Comparison of ENCODE assay signal across 17 mouse cellular contexts in the genomic region with DNA sequence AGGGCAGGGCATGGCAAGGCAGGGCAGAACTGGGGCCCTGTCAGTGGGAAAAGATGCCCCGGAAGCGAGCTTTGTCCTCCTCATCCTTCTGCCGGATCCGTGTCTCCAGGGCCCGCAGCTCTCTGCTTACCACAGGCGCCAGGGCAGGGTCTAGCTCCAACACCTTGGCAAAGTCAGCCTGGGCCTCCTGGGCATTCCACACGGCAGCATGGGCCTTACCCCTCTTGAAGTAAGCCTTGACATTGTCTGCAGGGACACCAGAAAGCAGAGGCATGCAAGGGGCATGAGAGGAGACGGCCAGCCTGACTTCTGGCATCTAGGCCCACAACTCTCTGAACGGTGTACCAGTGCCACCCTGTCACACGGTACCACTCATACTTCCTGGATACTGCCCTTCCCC. TPM values are rescaled to one million over a fixed set of nuclear protein-coding genes. Genes with fewer than 3 reads are reported as not detected.
DNase-seq lines count a peak whose midpoint lies in the region; ATAC-seq and TF ChIP-seq lines count a peak whose summit lies in the region.
"Had no signal": no experiment of that assay in that cellular context is flagged by ENCODE, and none has a peak within 500 bp of the region (broad histone marks: within the 10 kb centered on the region; RNA-seq: fewer than 3 reads in every experiment).

No protein-coding gene starts in this region.

- DNase-seq in cerebellum, adult 2 months = no peak
- no peak for DNase-seq in cerebellum, adult 9-10 months
- peak; percentile 13 for DNase-seq in kidney, postnatal 10 days
- DNase-seq in kidney, postnatal 14 days = no peak
- peak; percentile 1 for DNase-seq in A20 (ENCODE audit: low read depth, low spot score)
- no peak for DNase-seq in midbrain, embryonic 11.5 days (ENCODE audit: low spot score, missing footprints)
- DNase-seq in right cerebral cortex, adult 2 months (ENCODE audit: low spot score in 2 of 2) = no peak
- DNase-seq: cerebellum, adult 11 months had no signal

- H3K4me3 ChIP-seq in cerebellum, adult 2 months (replicated peaks; ENCODE audit: insufficient read depth, low read depth, low read length) = no peak overlapping the region
- no peak overlapping the region for H3K4me3 ChIP-seq in limb, embryonic 13.5 days
- no peak overlapping the region for H3K4me3 ChIP-seq in midbrain, embryonic 11.5 days (ENCODE audit: low read depth, low read length)
- H3K4me3 ChIP-seq: embryonic facial prominence, embryonic 12.5 days; hindbrain, embryonic 13.5 days; neural tube, embryonic 12.5 days had no signal

- TF ChIP-seq POLR2A in cerebellum, adult 2 months (IDR thresholded peaks at IDR 0.05; ENCODE audit: borderline replicate concordance, insufficient read depth, low read length) = no peak

- H3K27ac ChIP-seq in cerebellum, adult 2 months (ENCODE audit: insufficient read depth, low read length) = peak overlapping the region; percentile 82
- H3K27ac ChIP-seq in limb, embryonic 13.5 days = peak overlapping the region; percentile 69; the same call in 1 of the 2 replicates
- H3K27ac ChIP-seq in midbrain, embryonic 11.5 days (ENCODE audit: low read depth, low read length) = no peak overlapping the region
- H3K27ac ChIP-seq: embryonic facial prominence, embryonic 12.5 days; hindbrain, embryonic 13.5 days; neural tube, embryonic 12.5 days; stomach, postnatal 0 days had no signal

- ATAC-seq in limb, embryonic 13.5 days (ENCODE audit: low FRiP score, low read depth) = no peak
- no peak for ATAC-seq in midbrain, embryonic 11.5 days (ENCODE audit: low FRiP score)
- ATAC-seq: forebrain, embryonic 16.5 days had no signal

- WGBS in cerebellum, adult 2 months = 34% methylated on average over 10 of the region's 10 CpGs
- 92% methylated on average over 10 of the region's 10 CpGs for WGBS in limb, embryonic 13.5 days
- 92% methylated on average over 10 of the region's 10 CpGs for WGBS in midbrain, embryonic 11.5 days

- H3K4me2 ChIP-seq in limb, embryonic 13.5 days (replicated peaks) = no peak overlapping the region
- H3K4me2 ChIP-seq in midbrain, embryonic 11.5 days = no peak overlapping the region
- H3K4me2 ChIP-seq: embryonic facial prominence, embryonic 12.5 days; hindbrain, embryonic 13.5 days; neural tube, embryonic 12.5 days had no signal

- H3K4me1 ChIP-seq in cerebellum, adult 2 months (ENCODE audit: control insufficient read depth, insufficient read depth, low read length) = peaks cover 51% of the 10 kb centered on the region
- H3K4me1 ChIP-seq in limb, embryonic 13.5 days = peaks cover 20% of the 10 kb centered on the region
- no peaks in the 10 kb centered on the region for H3K4me1 ChIP-seq in midbrain, embryonic 11.5 days (ENCODE audit: control insufficient read depth, insufficient read depth, low read length)
- H3K4me1 ChIP-seq: hindbrain, embryonic 13.5 days; neural tube, embryonic 12.5 days had no signal

- H3K9me3 ChIP-seq in limb, embryonic 13.5 days = no peaks in the 10 kb centered on the region
- H3K9me3 ChIP-seq in midbrain, embryonic 11.5 days (ENCODE audit: control insufficient read depth, low read length) = no peaks in the 10 kb centered on the region
- H3K9me3 ChIP-seq: embryonic facial prominence, embryonic 12.5 days; hindbrain, embryonic 13.5 days; neural tube, embryonic 12.5 days had no signal

- peaks cover 75% of the 10 kb centered on the region for H3K36me3 ChIP-seq in limb, embryonic 13.5 days
- H3K36me3 ChIP-seq in midbrain, embryonic 11.5 days (ENCODE audit: control insufficient read depth, insufficient read depth, low read length) = peaks cover 5% of the 10 kb centered on the region

- H3K27me3 ChIP-seq in cerebellum, adult 2 months (ENCODE audit: control insufficient read depth, insufficient read depth, low read length) = no peaks in the 10 kb centered on the region
- no peaks in the 10 kb centered on the region for H3K27me3 ChIP-seq in limb, embryonic 13.5 days
- no peaks in the 10 kb centered on the region for H3K27me3 ChIP-seq in midbrain, embryonic 11.5 days (ENCODE audit: control insufficient read depth, insufficient read depth, low read length)
- H3K27me3 ChIP-seq: embryonic facial prominence, embryonic 12.5 days; hindbrain, embryonic 13.5 days; neural tube, embryonic 12.5 days had no signal

- no peak for TF ChIP-seq CTCF in cerebellum, adult 2 months (IDR thresholded peaks at IDR 0.05; ENCODE audit: borderline replicate concordance, insufficient read depth, low read depth, low read length)

- 0 out of 2 replicates have a peak overlapping the region, but pooled peaks have one; percentile 25 for H3K9ac ChIP-seq in limb, embryonic 13.5 days
- no peak overlapping the region for H3K9ac ChIP-seq in midbrain, embryonic 11.5 days (ENCODE audit: low read length)
- H3K9ac ChIP-seq: embryonic facial prominence, embryonic 12.5 days; hindbrain, embryonic 13.5 days; neural tube, embryonic 12.5 days had no signal

RNA-seq across cellular contexts. Expression of a gene that starts 11.1 kb away (rescaled TPM):
- 207 and 209 TPM in 2 replicates for polyA plus RNA-seq in cerebellum, adult 2 months (2012; rRNA removed)
- 98.5 and 105 TPM in 2 replicates for polyA plus RNA-seq in limb, embryonic 13.5 days (2015; fragmentation: Nextera tagmentation; extraction: Ambion mirVana)
- polyA plus RNA-seq in midbrain, embryonic 11.5 days (2014; fragmentation: Nextera tagmentation; extraction: Ambion mirVana) = 54.9 and 58.9 TPM in 2 replicates

RNA-seq across cellular contexts. Expression of a gene that starts 14.8 kb away (rescaled TPM):
- polyA plus RNA-seq in cerebellum, adult 2 months (2012; rRNA removed) = 568 and 602 TPM in 2 replicates
- polyA plus RNA-seq in limb, embryonic 13.5 days (2015; fragmentation: Nextera tagmentation; extraction: Ambion mirVana) = 6.6 and 7.3 TPM in 2 replicates
- 11.2 and 11.3 TPM in 2 replicates for polyA plus RNA-seq in midbrain, embryonic 11.5 days (2014; fragmentation: Nextera tagmentation; extraction: Ambion mirVana)

RNA-seq across cellular contexts. Expression of a gene that starts 17.6 kb away (rescaled TPM):
- 88.7 and 97.0 TPM in 2 replicates for polyA plus RNA-seq in cerebellum, adult 2 months (2012; rRNA removed)
- 56.8 TPM in 2 replicates for polyA plus RNA-seq in limb, embryonic 13.5 days (2015; fragmentation: Nextera tagmentation; extraction: Ambion mirVana)
- 60.8 and 73.5 TPM in 2 replicates for polyA plus RNA-seq in midbrain, embryonic 11.5 days (2014; fragmentation: Nextera tagmentation; extraction: Ambion mirVana)

RNA-seq across cellular contexts. Expression of a gene that starts 25.0 kb away (rescaled TPM):
- polyA plus RNA-seq in cerebellum, adult 2 months (2012; rRNA removed) = 0.11 and 0.13 TPM in 2 replicates
- polyA plus RNA-seq in limb, embryonic 13.5 days (2015; fragmentation: Nextera tagmentation; extraction: Ambion mirVana) = not detected in 2 replicates
- not detected in 2 replicates for polyA plus RNA-seq in midbrain, embryonic 11.5 days (2014; fragmentation: Nextera tagmentation; extraction: Ambion mirVana)
- polyA plus RNA-seq: embryonic facial prominence, embryonic 12.5 days; forebrain, embryonic 16.5 days; hindbrain, embryonic 13.5 days; lung, postnatal 0 days; midbrain, postnatal 0 days; neural tube, embryonic 12.5 days; stomach, postnatal 0 days had no signal

RNA-seq across cellular contexts. Expression of a gene that starts 29.3 kb away (rescaled TPM):
- 0.06 and 0.16 TPM in 2 replicates for polyA plus RNA-seq in cerebellum, adult 2 months (2012; rRNA removed)
- 0.05 and 0.13 TPM in 2 replicates for polyA plus RNA-seq in limb, embryonic 13.5 days (2015; fragmentation: Nextera tagmentation; extraction: Ambion mirVana)
- 0.11 TPM in 1 of 2 replicates, not detected in the other for polyA plus RNA-seq in midbrain, embryonic 11.5 days (2014; fragmentation: Nextera tagmentation; extraction: Ambion mirVana)
- polyA plus RNA-seq: embryonic facial prominence, embryonic 12.5 days; liver, adult 2 months; stomach, postnatal 0 days had no signal

Comparison
In these comparisons a context has a peak if more than half of its experiments do, and no peak if none do; other contexts are left out.
1. DNase-seq: peak in kidney, postnatal 10 days (single experiment) and A20 (single experiment); none in cerebellum, adult 2 months (0 of 2), cerebellum, adult 9-10 months (single experiment), kidney, postnatal 14 days (single experiment), midbrain, embryonic 11.5 days (single experiment) and right cerebral cortex, adult 2 months (0 of 2).
2. RNA of a gene that starts 14.8 kb away (polyA plus RNA-seq): 568 to 602 TPM in cerebellum, adult 2 months; 11.2 to 11.3 TPM in midbrain, embryonic 11.5 days and 6.6 to 7.3 TPM in limb, embryonic 13.5 days; every median in the first group is over 10 times any median in the second.